Mouse (Mus musculus) lung, adult 2 months (tissue): ENCODE data around the gene Rab3a. TPM values are rescaled to one million over a fixed set of nuclear protein-coding genes. Genes with fewer than 3 reads are reported as not detected.

Experiments
- DNase-seq: peaks from one replicate; pipeline ENCODE4 v3.0.0; 2022
- H3K4me1 ChIP-seq: fragments of 200-500 bp; 2 replicates; pipeline ENCODE4 v1.6.1; 2011; ENCODE audit warnings: low read length; ENCODE audit not compliant: control insufficient read depth, insufficient read depth
- H3K4me3 ChIP-seq: fragments of 200-500 bp; replicated peaks from 2 replicates; pipeline ENCODE3; 2011; ENCODE audit warnings: low read depth, mild to moderate bottlenecking, control low read depth, low read length; ENCODE audit errors: extremely low read depth
- CTCF ChIP-seq: fragments of 200-500 bp; IDR thresholded peaks from 2 replicates; pipeline ENCODE4 v1.5.1; 2011; ENCODE audit warnings: mild to moderate bottlenecking, low read length, control low read depth; ENCODE audit not compliant: insufficient read depth
- POLR2A ChIP-seq: fragments of 200-500 bp; IDR thresholded peaks from 2 replicates; pipeline ENCODE4 v1.6.1; 2011; ENCODE audit warnings: low read depth, mild to moderate bottlenecking, control low read depth, low read length, borderline replicate concordance; ENCODE audit errors: extremely low read depth
- WGBS: fragments of 180-500 bp; shearing (Covaris S2); methylation state at CpG from one replicate; pipeline ENCODE4 v1.1.7; 2018; 5-methylcytosine and 5-hydroxymethylcytosine counted together
- polyA plus RNA-seq: library from polyadenylated mRNA; depleted of rRNA; stranded (reverse); fragments of >200 nt; gene quantifications from 2 replicates; pipeline ENCODE4 v1.2.3, GENCODE M21; 2012

Rab3a gene
- polyA plus RNA-seq, 1 experiment, result 46.4 TPM

DNA sequence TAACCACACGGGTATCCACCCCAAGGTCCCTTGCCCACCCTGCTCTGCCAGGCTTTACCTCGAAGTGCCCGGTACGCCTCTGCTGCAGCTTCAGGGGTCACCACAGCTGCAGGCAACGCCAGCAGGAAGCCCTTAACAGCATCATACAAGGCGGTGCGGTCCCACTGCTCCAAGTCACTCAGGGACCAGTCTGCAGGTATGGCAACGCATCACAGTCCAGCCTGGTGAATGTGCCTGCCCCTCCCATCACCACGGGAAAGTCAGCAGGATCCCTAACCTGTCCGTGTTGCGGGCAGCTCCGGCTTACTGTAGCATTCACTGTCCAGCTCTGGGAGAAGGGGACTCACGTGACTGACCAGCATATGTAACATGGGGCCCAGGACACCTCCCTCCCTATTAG, 17.6 kb downstream of the Rab3a start:
- TF ChIP-seq POLR2A (no peak), CTCF (no peak)
- Histone ChIP-seq H3K4me3 (no peak overlapping the region), H3K4me1 (peaks cover 5% of the 10 kb centered on the region)
- no peak for DNase-seq
- WGBS, result 91% methylated on average over 13 of the region's 13 CpGs

DNA sequence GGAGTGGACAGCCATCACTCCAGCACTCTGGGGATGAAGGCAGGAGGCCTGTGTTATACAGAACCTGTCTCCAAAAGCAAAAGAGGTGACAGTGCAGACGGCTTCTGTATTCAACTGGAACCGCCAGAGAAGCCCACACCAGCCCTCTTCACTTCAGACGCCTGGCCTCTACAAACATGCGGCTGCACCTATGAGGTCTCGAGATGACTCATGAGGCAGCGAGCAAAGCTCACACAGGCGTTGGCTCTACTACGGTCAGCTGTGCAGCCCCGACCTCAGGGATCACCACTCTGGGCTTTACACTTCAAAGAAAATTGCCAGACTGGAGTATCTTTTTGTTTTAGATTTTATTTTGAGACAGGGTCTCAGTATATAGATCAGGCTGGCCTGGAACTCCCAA, 18.4 kb downstream of the Rab3a start:
- Histone ChIP-seq H3K4me1 (peaks cover 8% of the 10 kb centered on the region), H3K4me3 (no peak overlapping the region)
- DNase-seq, result no peak
- WGBS, result 64% methylated on average over 9 of the region's 9 CpGs
- TF ChIP-seq CTCF (no peak), POLR2A (no peak)

- H3K4me1 ChIP-seq, result peaks cover 8% of the 10 kb centered on the region
- WGBS, result 59% methylated on average over 5 of the region's 5 CpGs
- no peak for TF ChIP-seq CTCF
- no peak for TF ChIP-seq POLR2A
- no peak overlapping the region for H3K4me3 ChIP-seq
- DNase-seq, result no peak
These were observed 18.9 kb downstream of the Rab3a start for GRCm38 (mm10) chr8:70773410-70773809.

DNA sequence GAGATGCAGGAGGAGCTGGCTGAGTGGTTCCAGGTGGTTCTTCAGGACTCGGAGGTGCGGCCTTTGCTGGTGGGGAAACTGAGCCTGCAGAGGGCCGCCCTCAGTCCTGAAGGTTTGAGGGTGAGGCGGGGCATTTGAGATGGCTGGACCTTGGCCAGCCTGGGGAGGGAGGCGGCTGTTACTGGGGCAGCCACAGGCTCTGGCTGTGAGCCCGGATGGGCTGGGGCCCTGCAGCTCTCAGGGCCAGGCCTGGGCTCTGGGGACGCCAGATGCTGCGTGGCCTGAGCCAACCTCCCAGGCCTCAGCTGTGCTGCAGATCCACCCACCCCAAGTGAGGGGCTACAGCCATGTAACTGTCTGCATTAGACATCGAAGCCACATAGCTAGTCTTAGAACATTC, 19.4 kb downstream of the Rab3a start:
- peak; percentile 70 for DNase-seq
- H3K4me3 ChIP-seq, result no peak overlapping the region

GRCm38 (mm10) chr8:70774740-70775139, 20.3 kb downstream of the Rab3a start:
- DNase-seq, result no peak
- Histone ChIP-seq H3K4me3 (no peak overlapping the region), H3K4me1 (peaks cover 8% of the 10 kb centered on the region; the same call in 1 of the 2 replicates)
- no peak for TF ChIP-seq CTCF
- TF ChIP-seq POLR2A, result no peak
- 91% methylated on average over 18 of the region's 18 CpGs for WGBS

More for the DNA sequence above, 19.4 kb downstream of the Rab3a start:
- TF ChIP-seq POLR2A, result no peak
- no peak for TF ChIP-seq CTCF
- peaks cover 8% of the 10 kb centered on the region for H3K4me1 ChIP-seq
- WGBS, result 23% methylated on average over 9 of the region's 9 CpGs

GRCm38 (mm10) chr8:70775227-70775626, 20.7 kb downstream of the Rab3a start:
- no peak for TF ChIP-seq POLR2A
- TF ChIP-seq CTCF, result no peak
- 87% methylated on average over 5 of the region's 5 CpGs for WGBS
- Histone ChIP-seq H3K4me1 (peaks cover 8% of the 10 kb centered on the region; the same call in 1 of the 2 replicates), H3K4me3 (no peak overlapping the region)
- DNase-seq, result no peak

GRCm38 (mm10) chr8:70775851-70776495, 21.5 kb downstream of the Rab3a start:
- no peak for DNase-seq
- 2% methylated on average over 34 of the region's 34 CpGs for WGBS
- H3K4me3 ChIP-seq, result peak overlapping the region; percentile 83
- TF ChIP-seq CTCF (no peak), POLR2A (no peak)
- H3K4me1 ChIP-seq, result peaks cover 8% of the 10 kb centered on the region; the same call in 1 of the 2 replicates

DNA sequence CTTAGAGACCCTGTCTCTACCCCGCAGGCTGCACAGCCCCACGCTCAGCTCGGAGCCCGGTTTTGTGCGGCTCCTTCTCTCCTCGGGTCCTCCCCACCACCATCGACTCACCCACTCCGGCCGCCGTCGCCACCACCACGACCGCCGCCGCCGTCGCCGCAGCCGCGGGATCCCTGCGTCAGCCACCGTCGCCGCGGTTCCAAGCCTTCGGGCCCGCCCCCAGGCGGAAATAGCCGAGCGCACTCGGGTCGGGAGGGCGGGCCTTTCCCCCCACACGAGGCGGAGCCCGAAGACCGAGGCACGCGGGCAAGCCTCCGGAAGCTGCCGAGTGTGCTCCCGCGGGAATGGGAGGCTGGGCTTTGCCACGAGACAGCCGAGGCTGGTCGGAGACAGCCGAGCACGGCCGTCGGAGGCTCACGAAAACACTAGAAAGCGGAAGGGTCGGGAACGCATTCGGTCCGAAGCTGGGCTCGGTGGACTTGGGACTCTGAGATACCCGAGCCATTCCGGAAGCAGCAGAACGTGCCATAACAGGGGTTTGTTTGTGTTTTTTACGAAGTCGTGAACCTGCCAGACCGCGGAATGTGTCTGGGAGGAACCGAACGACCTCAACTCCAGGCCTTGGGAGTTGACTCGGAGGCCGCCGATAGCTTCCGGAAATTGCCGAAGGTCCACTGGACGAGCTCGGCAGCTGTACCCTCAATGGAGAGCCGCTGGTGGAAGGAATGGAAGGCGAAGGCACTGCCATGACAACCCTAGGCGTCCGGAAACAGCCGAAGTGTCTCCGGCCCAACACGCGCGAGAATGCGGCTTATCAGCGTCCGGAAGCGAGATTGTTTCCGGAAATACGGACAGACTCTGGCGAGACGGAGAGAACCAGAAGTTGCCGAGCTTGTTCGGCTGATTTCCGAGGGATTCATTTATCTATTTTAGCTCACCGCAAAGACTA, 22.3 kb downstream of the Rab3a start, which contains the start of gene Pik3r2:
Gene Pik3r2 (minus strand): TSS at position 218 of the 949 bp plus-strand sequence.
- H3K4me1 ChIP-seq, result peaks cover 8% of the 10 kb centered on the region; the same call in 1 of the 2 replicates
- TF ChIP-seq CTCF, result no peak
- peak; percentile 77; the same call in 1 of the 2 replicates for TF ChIP-seq POLR2A
- DNase-seq, result peak; percentile 97
- under 1% methylated on average over 93 of the region's 94 CpGs for WGBS
- H3K4me3 ChIP-seq, result peak within 1 kb of the TSS; percentile 86

DNA sequence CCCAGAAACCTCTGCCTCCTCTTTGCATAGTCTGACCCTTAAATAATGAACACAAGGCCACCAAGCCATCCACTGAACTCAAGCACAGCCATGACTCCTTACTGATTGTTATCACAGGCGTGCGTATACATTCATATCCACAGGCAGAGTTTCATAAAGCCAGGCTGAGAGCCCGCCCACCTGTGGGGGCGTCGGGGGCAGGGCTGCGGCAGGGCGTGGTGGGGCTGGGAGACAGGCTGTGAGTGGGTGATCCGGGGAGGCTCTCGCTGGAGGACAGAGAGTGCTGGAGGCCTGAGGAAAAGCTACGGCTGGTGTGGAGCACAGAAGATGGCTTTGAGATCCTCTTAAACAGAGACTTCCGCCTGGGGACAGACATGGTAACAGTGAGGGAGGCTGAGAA, 25.6 kb downstream of the Rab3a start:
- H3K4me1 ChIP-seq, result 0 out of 2 replicates have a peak, but pooled peaks cover 3% of the 10 kb centered on the region
- no peak for TF ChIP-seq CTCF
- TF ChIP-seq POLR2A, result no peak
- DNase-seq, result no peak
- no peak overlapping the region for H3K4me3 ChIP-seq
- WGBS, result 73% methylated on average over 11 of the region's 11 CpGs
